Mouse (Mus musculus) kidney, adult 2 months (tissue): ENCODE results near the gene Col5a2.

ENCODE experiments used
- CTCF ChIP-seq: fragments of 200-500 bp; conservative IDR thresholded peaks from 2 replicates; pipeline ENCODE4 v1.5.1; 2011; ENCODE audit warnings: low read depth, mild to moderate bottlenecking, control low read depth, low read length, moderate library complexity, mixed read lengths; ENCODE audit not compliant: insufficient read depth, insufficient read length
- POLR2A ChIP-seq: fragments of 200-500 bp; IDR thresholded peaks from one replicate; pipeline ENCODE4 v1.6.1; 2011; ENCODE audit warnings: low read depth, low read length, control low read depth

DNA sequence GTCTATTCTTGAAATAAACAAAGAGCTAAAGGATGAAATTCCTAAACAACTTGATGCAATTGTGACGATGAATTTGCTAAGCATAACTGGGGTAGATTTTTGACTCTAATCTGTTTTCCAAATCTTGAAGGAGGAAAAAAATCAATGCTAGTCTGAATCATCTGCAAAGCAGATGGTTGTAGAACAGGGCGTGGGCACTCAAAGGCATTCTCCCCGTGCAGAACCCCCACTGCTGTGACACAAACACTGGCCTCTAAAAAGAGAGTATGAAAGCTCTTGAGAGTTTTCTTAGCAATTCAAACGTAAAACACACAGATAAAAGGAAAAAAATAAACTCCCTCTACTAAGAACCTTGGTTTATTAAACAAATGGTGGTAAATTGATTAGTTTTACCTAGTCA lies 30.3 kb downstream of the Col5a2 start:
- TF ChIP-seq CTCF (no peak), POLR2A (no peak)
